Mouse (Mus musculus) small intestine, adult 2 months (tissue): ENCODE data around the gene Ank. TPM values are rescaled to one million over a fixed set of nuclear protein-coding genes. Genes with fewer than 3 reads are reported as not detected.

Experiments
- H3K27ac ChIP-seq: fragments of 200-500 bp; 2 replicates; pipeline ENCODE4 v1.5.1; 2012; ENCODE audit warnings: low read depth, low read length, control low read depth, inconsistent platforms; ENCODE audit not compliant: insufficient read depth
- H3K27me3 ChIP-seq: fragments of 200-500 bp; 2 replicates; pipeline ENCODE4 v1.6.1; 2012; ENCODE audit warnings: mild to moderate bottlenecking, moderate library complexity, low read length, inconsistent platforms; ENCODE audit not compliant: control insufficient read depth, insufficient read depth
- H3K36me3 ChIP-seq: fragments of 200-500 bp; 2 replicates; pipeline ENCODE4 v1.6.1; 2012; ENCODE audit warnings: mild to moderate bottlenecking, low read length, control low read depth, inconsistent platforms; ENCODE audit not compliant: control insufficient read depth, insufficient read depth
- H3K4me1 ChIP-seq: fragments of 200-500 bp; 2 replicates; pipeline ENCODE4 v1.6.1; 2012; ENCODE audit warnings: low read length, inconsistent platforms, mixed read lengths; ENCODE audit not compliant: control insufficient read depth, insufficient read depth, insufficient read length
- H3K4me3 ChIP-seq: fragments of 200-500 bp; 2 replicates; pipeline ENCODE4 v1.5.1; 2012; ENCODE audit warnings: low read depth, mild to moderate bottlenecking, control low read depth, inconsistent platforms, low read length, moderate library complexity
- CTCF ChIP-seq: fragments of 200-500 bp; IDR thresholded peaks from 2 replicates; pipeline ENCODE4 v1.5.1; 2012; ENCODE audit warnings: low read depth, mild to moderate bottlenecking, control low read depth, inconsistent platforms, low read length, moderate library complexity, mixed read lengths; ENCODE audit not compliant: insufficient replicate concordance, insufficient read length; ENCODE audit errors: extremely low read depth
- POLR2A ChIP-seq: fragments of 200-500 bp; IDR thresholded peaks from 2 replicates; pipeline ENCODE4 v1.6.1; 2012; ENCODE audit warnings: low read depth, mild to moderate bottlenecking, control low read depth, inconsistent platforms, low read length, moderate library complexity
- WGBS: fragments of 180-500 bp; shearing (Covaris S2); methylation state at CpG from one replicate; pipeline ENCODE4 v1.1.7; 2018; 5-methylcytosine and 5-hydroxymethylcytosine counted together
- polyA plus RNA-seq: library from polyadenylated mRNA; depleted of rRNA; stranded (reverse); fragments of >200 nt; gene quantifications from 2 replicates; pipeline ENCODE4 v1.2.3, GENCODE M21; 2012

Gene Ank
- polyA plus RNA-seq, 1 experiment: 29.3 TPM

- Histone ChIP-seq H3K36me3 (peaks cover 41% of the 10 kb centered on the region), H3K4me3 (no peak overlapping the region), H3K27ac (no peak overlapping the region), H3K4me1 (no peaks in the 10 kb centered on the region), H3K27me3 (no peaks in the 10 kb centered on the region)
- WGBS: 93% methylated on average over 16 of the region's 16 CpGs
- TF ChIP-seq POLR2A: no peak
- no peak for TF ChIP-seq CTCF
Measured at GRCm38 (mm10) chr15:27567356-27567755, 100.9 kb downstream of the Ank start.

DNA sequence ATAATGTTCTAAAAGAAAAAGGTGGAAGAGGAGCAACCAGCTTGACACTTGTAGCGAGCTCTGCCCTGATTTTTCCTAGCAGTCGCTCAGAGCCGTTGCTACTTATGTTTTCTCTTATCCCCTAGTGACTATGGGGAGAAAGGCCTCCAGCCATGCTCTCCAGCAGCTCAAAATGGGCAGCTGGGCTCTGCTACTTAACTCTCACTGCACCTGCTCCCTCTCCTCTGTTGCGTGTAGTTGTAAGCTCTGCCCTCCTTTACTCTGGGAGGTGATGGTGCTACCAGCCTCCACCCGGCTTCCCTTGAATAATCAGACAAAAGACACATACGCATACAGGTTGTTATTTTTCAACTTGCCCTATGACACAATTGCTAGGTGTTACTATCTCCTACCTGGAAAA is 101.9 kb downstream of the Ank start:
- Histone ChIP-seq H3K4me3 (no peak overlapping the region), H3K4me1 (no peaks in the 10 kb centered on the region), H3K36me3 (peaks cover 40% of the 10 kb centered on the region), H3K27ac (no peak overlapping the region), H3K27me3 (no peaks in the 10 kb centered on the region)
- TF ChIP-seq CTCF (no peak), POLR2A (no peak)
- WGBS: 93% methylated on average over 6 of the region's 6 CpGs

- Histone ChIP-seq H3K27ac (no peak overlapping the region), H3K27me3 (no peaks in the 10 kb centered on the region), H3K4me1 (no peaks in the 10 kb centered on the region), H3K4me3 (no peak overlapping the region), H3K36me3 (peaks cover 34% of the 10 kb centered on the region)
- WGBS: 73% methylated on average over 2 of the region's 2 CpGs
- TF ChIP-seq CTCF: no peak
- no peak for TF ChIP-seq POLR2A
Measured at GRCm38 (mm10) chr15:27569924-27570323, 103.4 kb downstream of the Ank start.

DNA sequence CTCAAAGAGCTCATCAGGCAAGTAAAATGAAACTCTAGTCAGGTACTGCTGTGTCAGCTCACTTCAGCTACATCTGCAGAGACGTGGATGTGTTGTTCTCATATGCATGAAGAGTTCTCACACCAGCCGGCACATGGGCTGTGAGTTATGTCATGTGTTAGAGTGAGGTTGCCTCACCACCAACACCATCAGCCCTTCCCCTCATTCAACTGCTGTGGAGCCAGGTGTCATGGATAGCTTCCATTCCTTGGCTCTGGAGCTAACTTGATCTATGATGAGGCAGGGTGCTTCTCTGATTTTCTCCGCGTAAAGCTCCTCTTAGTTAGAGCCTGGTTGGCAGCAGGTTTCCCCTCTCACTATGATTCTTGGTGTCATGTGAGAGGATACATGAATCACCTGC is 103.9 kb downstream of the Ank start:
- H3K27ac ChIP-seq: no peak overlapping the region
- whole genome bisulfite sequencing: 97% methylated on average over 4 of the region's 4 CpGs
- H3K36me3 ChIP-seq: peaks cover 33% of the 10 kb centered on the region
- H3K27me3 ChIP-seq: no peaks in the 10 kb centered on the region
- H3K4me3 ChIP-seq: no peak overlapping the region
- no peak for TF ChIP-seq POLR2A
- TF ChIP-seq CTCF: no peak
- no peaks in the 10 kb centered on the region for H3K4me1 ChIP-seq

DNA sequence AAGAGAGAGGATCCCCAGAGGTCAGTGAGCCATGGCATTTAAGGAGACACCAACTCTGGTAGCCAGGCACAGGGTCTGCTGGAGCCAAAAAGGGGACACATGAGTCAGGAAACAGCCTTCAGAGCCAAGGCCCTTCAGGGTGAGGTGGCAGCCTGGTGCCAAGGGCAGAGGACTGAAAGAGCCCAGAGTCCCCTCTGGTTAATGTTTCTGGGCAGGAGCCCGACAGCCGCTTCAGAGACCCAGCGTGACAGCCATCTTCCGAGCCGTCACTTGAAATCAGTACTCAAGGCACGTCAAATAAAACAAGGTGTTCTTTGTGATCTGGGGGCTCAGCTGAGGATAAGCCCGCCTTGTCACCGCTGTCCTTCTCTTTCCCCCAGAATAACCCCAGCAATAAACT is 104.7 kb downstream of the Ank start:
- WGBS: 94% methylated on average over 8 of the region's 8 CpGs

GRCm38 (mm10) chr15:27574992-27575781 is 108.7 kb downstream of the Ank start:
- no peak for TF ChIP-seq POLR2A
- H3K4me1 ChIP-seq: peaks cover 8% of the 10 kb centered on the region
- peaks cover 12% of the 10 kb centered on the region; the same call in 1 of the 2 replicates for H3K36me3 ChIP-seq
- 74% methylated on average over 8 of the region's 8 CpGs for whole genome bisulfite sequencing
- H3K4me3 ChIP-seq: no peak overlapping the region
- no peak overlapping the region for H3K27ac ChIP-seq
- H3K27me3 ChIP-seq: no peaks in the 10 kb centered on the region

More for the DNA sequence above, 104.7 kb downstream of the Ank start:
- no peak for TF ChIP-seq POLR2A
- TF ChIP-seq CTCF: no peak
- Histone ChIP-seq H3K4me3 (no peak overlapping the region), H3K27me3 (no peaks in the 10 kb centered on the region), H3K4me1 (no peaks in the 10 kb centered on the region), H3K36me3 (peaks cover 27% of the 10 kb centered on the region), H3K27ac (no peak overlapping the region)

GRCm38 (mm10) chr15:27575932-27576331 is 109.5 kb downstream of the Ank start:
- Histone ChIP-seq H3K4me3 (no peak overlapping the region), H3K4me1 (peaks cover 8% of the 10 kb centered on the region), H3K27ac (no peak overlapping the region), H3K36me3 (peaks cover 12% of the 10 kb centered on the region; the same call in 1 of the 2 replicates), H3K27me3 (no peaks in the 10 kb centered on the region)
- WGBS: 61% methylated on average over 3 of the region's 3 CpGs
- no peak for TF ChIP-seq POLR2A
- no peak for TF ChIP-seq CTCF
